Mouse (Mus musculus) c-Kit-positive CD71-negative TER-119-negative erythroid progenitor cells, embryonic 14.5 days (primary cell): ENCODE results near the gene Sipa1l1.

Source experiments
- DNase-seq: peaks from one replicate; pipeline ENCODE4 v3.0.0-alpha.2; 2013; ENCODE audit warnings: low read depth

The Sipa1l1 gene

DNA sequence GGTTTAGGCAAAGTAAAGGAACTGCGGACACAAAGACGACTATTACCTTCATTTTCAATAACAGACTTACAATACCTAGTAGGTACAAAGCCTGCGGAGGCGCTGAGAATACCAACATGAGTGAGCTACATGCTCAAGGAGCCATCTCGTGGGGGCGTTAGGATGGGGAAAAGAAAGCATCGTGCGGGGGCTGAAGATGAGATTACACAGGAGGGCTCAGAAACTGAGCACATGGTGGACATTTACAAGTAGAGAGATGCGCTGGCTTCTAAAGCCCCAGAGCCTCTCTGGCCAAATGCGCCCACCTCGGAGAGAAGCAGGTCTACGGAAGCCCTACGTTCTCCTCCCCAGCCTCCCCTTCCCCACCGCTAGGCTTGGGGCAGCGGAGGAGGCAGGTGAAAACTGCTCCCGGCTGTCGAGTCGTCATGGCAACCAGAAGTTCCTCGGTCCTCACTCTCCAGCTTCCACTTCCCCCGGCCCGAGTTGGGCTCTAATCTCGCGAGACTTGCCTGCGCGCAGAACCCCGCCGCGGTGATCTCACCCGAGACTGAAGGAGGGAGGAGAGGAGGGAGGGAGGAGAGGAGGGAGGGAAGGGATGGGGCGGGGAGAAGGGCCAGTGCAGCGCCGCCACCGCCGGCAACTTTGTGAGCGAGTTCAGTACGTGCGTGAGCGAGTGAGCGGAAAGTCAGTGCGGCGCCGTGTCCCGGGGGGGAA, at the start of gene Sipa1l1:
TSS of gene Sipa1l1 (plus strand) at position 501 of the 714 bp plus-strand sequence.
- peak; percentile 92 for DNase-seq

- no peak for DNase-seq
These were observed 47.2 kb upstream of the Sipa1l1 start for GRCm38 (mm10) chr12:82121947-82122346.

GRCm38 (mm10) chr12:82122450-82123249, 46.5 kb upstream of the Sipa1l1 start:
- no peak for DNase-seq

DNA sequence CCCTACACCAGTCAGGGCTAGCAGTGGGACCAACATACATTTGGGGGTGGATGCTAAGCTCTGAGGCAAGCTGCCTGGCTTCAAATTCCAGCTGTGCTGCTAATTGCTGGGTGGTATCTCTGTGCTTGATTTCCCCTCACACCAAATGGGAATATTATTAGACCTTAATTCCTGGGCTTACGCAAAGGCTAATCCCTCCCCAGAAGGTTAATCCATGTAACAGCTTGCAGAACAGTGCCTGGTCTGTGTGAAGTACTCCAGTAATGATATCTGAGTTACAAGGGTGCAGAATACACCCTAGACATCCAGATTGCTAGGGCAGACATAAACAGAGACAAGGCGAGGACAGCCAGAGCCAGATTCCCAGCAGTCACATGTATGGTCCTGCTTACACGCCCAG, 42.3 kb upstream of the Sipa1l1 start:
- no peak for DNase-seq

DNA sequence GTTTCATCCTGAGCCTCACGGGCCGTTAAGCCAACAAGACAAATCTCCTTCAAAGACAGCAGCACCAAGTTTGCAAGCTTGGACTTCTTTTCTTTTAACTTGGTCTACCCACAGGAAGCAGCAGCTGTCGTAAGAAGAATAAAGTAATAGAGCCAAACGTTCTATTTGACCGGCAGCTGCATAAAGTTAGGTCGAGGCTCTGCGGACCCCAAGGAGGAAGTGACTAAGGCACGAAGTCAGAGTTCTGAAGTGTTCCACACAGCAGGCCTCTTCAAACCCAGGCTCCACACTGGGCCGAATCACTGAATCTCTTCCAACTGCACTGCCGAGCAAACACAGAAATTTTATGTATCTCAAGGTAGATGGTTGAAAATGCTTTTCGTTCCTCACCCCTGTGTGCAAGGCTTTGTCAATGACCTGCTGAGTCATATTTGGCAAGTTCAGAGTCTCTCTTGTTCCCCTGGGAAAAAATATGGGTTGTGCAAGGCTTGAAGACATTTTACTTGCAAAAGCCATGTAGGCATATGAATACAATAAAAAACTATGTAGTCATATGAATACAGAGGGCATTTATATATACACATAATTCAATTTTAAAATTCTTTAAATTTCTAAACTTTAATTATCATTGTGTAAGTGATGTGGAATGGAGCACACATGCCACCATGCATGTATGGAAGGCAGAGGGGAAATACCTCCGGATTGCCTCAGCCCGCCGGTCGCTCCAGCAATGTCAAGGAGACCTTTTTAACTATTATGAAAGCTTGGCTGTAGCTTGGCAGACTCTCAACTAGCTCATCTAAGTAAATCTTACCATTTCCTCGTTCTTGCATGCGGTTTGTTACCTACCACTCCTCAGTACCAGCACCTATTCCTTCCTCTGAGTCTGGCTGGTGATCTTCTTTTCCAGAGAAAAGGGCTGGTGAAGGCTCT, 29.6 kb upstream of the Sipa1l1 start:
- no peak for DNase-seq

- no peak for DNase-seq
These were observed 25.7 kb upstream of the Sipa1l1 start for GRCm38 (mm10) chr12:82143371-82143770.

DNA sequence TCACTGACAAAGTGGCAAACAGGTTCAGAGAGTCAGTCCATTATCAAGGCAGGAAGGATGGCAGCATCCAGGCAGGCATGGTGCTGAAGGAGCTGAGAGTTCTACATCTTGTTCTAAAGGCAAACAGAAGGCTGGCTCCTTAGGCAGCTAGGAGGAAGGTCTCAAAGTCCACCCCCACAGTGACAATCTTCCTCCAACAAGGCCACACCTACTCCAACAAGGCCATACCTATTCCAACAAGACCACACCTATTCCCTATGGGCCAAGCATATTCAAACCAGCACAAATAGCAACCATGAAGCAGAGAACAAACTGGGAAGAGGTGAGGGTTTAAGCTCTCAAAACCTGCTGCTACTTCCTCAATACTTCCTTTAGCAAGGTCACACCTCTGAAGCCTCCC, 23.9 kb upstream of the Sipa1l1 start:
- no peak for DNase-seq

GRCm38 (mm10) chr12:82147021-82147693, 22.0 kb upstream of the Sipa1l1 start:
- no peak for DNase-seq

DNA sequence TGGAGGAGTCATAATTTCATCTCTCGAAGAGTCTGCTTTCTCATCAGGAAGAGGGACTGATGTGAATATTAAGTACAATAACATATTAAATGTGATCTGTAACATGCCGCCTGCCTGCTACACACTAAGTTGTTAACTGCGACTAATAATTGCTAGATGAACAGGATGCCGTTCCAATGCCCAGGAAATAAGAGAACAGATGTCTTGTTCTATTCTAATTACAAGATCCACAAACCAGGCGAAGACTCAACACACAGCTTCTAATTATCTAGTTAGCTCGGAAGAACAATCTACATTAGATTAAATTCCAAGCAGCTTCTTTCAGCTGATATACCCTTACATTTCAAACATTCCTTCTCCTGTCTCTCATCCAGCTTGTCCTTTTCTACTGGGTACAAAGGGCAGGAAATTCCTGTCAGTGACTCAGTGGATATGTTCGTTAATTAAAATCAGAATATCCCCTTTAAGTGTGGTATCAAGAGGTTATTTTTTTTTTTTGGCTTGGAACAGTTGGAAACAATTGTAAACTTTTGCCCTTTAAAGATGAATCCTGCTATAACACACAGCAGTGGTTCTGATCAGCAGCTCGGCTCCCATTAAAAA, 20.7 kb upstream of the Sipa1l1 start:
- DNase-seq = no peak

DNA sequence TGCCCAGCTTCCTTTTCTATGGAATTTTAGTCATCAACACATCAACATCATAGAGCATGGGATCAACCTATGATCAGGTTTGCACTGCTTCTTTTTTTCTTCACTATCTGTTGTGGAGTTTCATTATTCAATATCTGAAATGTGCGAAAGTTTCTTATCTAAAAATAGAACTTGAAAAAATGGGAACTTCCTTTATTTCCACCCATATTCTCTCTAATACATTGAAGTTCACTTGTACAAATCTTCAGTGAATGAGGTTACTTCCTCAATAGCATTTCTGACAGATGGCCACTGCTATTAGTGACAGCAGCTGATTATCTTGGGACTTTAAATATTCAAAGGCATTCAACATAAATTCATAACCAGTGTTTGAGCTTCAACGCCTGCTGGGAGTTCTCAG, 18.1 kb upstream of the Sipa1l1 start:
- no peak for DNase-seq

- DNase-seq = no peak
These were observed 14.6 kb upstream of the Sipa1l1 start for GRCm38 (mm10) chr12:82154527-82154926.

DNA sequence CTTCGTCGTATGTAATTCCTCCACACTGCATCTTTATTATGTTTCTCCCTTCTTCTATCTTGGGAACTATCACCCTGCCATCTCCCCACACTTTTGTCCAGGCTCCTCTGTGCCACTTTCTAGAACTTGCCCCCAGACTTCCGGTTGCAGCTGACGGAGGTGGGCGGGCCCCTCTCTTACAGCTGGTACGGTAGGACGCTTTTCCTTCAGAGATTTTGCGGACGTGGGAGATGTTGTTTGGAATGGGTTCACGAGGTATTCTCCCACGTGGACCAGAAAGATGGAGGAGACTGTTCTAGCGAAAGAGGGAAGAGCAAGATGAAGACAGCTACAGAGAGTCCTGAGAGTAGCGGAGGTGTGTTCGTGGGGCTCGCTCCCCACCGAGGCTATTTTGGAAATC, 10.6 kb upstream of the Sipa1l1 start:
- no peak for DNase-seq

DNA sequence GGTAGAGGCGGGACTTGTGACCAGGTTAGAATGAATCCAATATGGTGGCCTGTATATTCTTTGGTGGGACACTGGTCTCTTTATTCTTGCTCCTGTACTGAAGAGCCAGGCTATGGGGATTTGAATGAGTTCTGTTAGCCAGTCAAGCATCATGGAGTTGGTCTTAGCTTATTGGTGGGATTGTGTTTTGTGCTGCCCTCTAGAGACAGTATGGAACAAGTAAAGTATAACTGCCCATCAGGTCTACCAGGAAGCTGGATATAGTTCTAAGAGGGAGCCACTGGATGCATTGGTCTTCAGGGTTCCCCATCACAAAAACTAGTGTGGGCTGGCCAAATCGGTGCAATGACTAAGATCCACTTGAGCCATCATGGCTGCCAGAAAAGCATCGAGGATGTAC, 9.7 kb upstream of the Sipa1l1 start:
- DNase-seq = no peak

DNA sequence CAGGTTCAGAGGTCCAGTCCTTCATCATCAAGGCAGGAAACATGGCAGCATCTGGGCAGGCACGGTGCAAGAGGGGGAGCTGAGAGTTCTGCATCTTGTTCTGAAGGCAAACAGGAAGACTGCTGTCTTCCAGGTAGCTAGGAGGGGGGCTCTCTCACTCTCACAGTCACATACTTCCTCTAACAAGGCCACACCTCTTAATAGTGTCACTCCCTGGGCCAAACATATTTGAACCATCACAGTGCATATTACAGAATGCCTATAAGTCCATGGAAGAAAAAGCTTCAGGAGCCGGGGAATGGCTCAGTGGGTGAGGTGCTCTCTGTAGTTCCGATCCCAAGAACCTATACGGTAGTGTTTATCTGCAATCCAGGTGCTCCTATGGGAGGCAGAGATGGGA, 3.5 kb upstream of the Sipa1l1 start:
- DNase-seq = no peak

DNA sequence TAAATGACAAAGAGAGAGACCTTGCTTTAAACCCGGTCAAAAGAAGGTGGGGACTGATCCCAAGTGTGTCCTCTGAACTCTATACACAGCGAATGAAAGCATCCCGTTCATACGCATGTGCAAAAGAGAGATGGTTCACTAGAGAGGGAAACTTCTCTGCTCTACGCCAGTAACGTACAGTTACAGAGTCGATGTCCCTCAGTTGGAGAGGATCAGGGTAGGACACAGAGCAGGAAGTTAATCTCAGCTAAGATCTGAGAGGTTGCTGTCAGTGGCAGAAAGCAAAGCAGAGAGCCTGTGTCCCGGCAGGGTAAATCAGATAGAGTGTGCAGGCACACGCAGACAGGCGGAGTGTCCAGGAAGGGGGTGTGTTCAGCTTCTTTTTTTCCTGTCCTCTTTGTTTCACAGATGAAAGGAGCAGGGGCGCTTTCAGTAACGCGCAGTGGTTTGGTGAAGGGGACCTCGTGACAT, 3.0 kb upstream of the Sipa1l1 start:
- no peak for DNase-seq

GRCm38 (mm10) chr12:82169571-82170431, 681 bp downstream of the Sipa1l1 start:
- no peak for DNase-seq

- no peak for DNase-seq
These were observed 1.6 kb downstream of the Sipa1l1 start for GRCm38 (mm10) chr12:82170461-82171279.

DNA sequence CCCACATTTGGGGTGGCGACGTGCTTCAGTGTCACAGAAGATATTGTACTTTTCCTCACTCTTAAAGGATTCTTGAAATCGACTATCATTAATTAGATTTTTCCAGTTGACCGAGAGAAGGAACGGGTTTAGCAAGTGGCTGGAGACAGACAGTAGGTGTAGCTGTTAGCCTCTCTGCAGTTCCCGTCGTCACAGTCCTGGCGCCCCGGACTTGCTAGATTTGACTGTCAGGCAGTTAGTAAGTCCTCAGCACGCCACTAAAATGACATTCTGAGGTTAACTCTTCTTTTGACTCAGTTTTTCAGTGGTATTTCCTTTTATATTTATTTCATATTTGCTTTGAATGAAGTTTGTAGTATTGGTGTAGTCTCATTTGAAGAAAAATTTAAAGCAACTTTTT, 2.5 kb downstream of the Sipa1l1 start:
- DNase-seq = no peak

GRCm38 (mm10) chr12:82173623-82174022, 4.5 kb downstream of the Sipa1l1 start:
- DNase-seq = no peak
